Mouse (Mus musculus) testis, adult 2 months (tissue): ENCODE measurements around the gene Pmp22.

Source experiments
- CTCF ChIP-seq: fragments of 200-500 bp; IDR thresholded peaks from 2 replicates; pipeline ENCODE4 v1.5.1; 2012; ENCODE audit warnings: low read depth, mild to moderate bottlenecking, inconsistent platforms, low read length, moderate library complexity; ENCODE audit not compliant: control insufficient read depth, insufficient read depth, insufficient replicate concordance
- POLR2A ChIP-seq: fragments of 200-500 bp; IDR thresholded peaks from 2 replicates; pipeline ENCODE4 v1.6.1; 2012; ENCODE audit warnings: low read depth, mild to moderate bottlenecking, inconsistent platforms, low read length, moderate library complexity; ENCODE audit not compliant: control insufficient read depth

DNA sequence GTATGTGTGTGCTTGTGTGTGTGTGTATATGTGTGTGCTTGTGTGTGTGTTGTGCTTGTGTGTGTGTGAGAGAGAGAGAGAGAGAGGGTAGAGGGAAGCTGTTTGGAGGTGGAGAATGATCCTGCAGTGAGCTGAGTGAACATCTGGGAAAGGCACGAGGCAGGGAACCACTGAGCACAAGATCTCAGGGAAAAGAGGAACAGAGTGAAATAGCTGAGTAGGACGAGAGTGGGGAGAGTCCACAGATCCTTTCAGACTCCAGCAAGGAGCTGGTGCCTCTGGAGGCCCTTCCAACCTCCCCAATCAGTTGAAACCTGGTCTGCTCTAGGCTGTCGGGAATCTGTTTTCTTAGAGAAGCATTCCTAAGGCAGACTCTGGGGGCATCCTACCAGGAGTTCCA lies 10.0 kb downstream of the Pmp22 start:
- TF ChIP-seq CTCF = no peak
- no peak for TF ChIP-seq POLR2A
